Mouse (Mus musculus) embryonic fibroblast, embryonic 13.5 days (primary cell): Measurements from ENCODE around the gene D130043K22Rik.

Experiments used
- CTCF ChIP-seq: IDR thresholded peaks from 2 replicates; pipeline ENCODE4 v1.5.1; 2011; ENCODE audit warnings: mild to moderate bottlenecking, control low read depth, low read length, moderate library complexity, borderline replicate concordance; ENCODE audit not compliant: insufficient read depth
- POLR2A ChIP-seq: IDR thresholded peaks from 2 replicates; pipeline ENCODE4 v1.6.1; 2011; ENCODE audit warnings: low read depth, mild to moderate bottlenecking, control low read depth, low read length, moderate library complexity

DNA sequence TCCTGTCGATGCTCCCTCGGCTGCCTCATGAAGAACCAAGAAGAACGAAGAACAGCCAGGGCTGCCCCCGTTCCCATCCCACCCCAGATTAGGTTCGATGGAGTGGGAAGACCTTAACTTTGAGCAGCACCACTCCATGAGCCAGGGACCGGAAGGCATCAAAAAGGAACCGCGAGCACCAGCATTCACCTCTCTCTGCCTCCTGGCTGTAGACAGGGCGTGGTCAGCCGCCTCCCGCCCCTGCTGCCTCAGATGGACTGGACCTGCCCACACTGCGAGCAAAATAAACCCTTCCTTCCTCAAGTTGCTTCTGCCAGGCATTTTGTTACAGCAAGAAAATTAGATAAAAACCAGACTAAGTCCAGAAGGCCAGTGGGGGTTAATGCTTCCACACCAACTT lies 16.1 kb downstream of the D130043K22Rik start:
- no peak for TF ChIP-seq CTCF
- TF ChIP-seq POLR2A: no peak
